15 mouse cellular contexts compared by ENCODE assay signal in the genomic region with DNA sequence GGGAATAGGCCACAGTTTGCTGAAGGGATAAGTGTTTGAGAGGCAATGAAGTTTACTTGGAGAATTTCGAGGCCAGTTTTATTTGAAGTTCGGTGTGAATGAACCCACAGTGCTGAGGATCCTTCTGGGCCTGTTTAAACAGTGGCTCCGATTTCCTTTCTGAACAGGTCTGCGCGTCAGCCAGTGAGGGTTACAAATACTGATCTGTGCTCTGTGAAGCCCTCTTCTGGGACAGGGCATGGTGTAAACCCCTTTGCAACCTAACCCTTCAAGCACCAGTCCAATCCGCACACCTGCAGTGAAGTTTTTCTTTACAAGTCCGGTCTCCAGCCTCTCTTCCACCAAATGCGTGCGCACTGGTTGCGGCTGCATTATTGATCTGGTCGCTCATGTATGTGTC.
"Had no signal": no experiment of that assay in that cellular context is flagged by ENCODE, and none has a peak within 500 bp of the region (broad histone marks: within the 10 kb centered on the region; RNA-seq: fewer than 3 reads in every experiment).

No protein-coding gene starts in this region.

- DNase-seq: kidney, adult 11 months; kidney, adult 9 months; kidney, postnatal 36 days; layer of hippocampus, adult 9-11 months; layer of hippocampus, postnatal 36 days; retina, postnatal 1 day; right cerebral cortex, postnatal 4 days; spleen, adult 18-20 months; thymus, adult 18-20 months; thymus, postnatal 14 days had no signal

- H3K9me3 ChIP-seq: limb, embryonic 15.5 days; midbrain, embryonic 12.5 days; neural tube, embryonic 13.5 days had no signal

- H3K27me3 ChIP-seq: limb, embryonic 15.5 days; neural tube, embryonic 13.5 days had no signal

- H3K36me3 ChIP-seq: limb, embryonic 15.5 days; midbrain, embryonic 12.5 days; neural tube, embryonic 13.5 days had no signal

- H3K4me1 ChIP-seq: midbrain, embryonic 12.5 days; neural tube, embryonic 13.5 days had no signal

- H3K4me3 ChIP-seq: limb, embryonic 15.5 days; midbrain, embryonic 12.5 days; neural tube, embryonic 13.5 days had no signal

- H3K9ac ChIP-seq: limb, embryonic 15.5 days; midbrain, embryonic 12.5 days; neural tube, embryonic 13.5 days had no signal

- H3K27ac ChIP-seq: kidney, postnatal 0 days; limb, embryonic 15.5 days; midbrain, embryonic 12.5 days; neural tube, embryonic 13.5 days had no signal

- ATAC-seq: midbrain, embryonic 16.5 days had no signal

- H3K4me2 ChIP-seq: limb, embryonic 15.5 days; midbrain, embryonic 12.5 days; neural tube, embryonic 13.5 days had no signal
